Mouse (Mus musculus): ENCODE data around the gene Diaph3. TPM values are rescaled to one million over a fixed set of nuclear protein-coding genes. Genes with fewer than 3 reads are reported as not detected.

Gene Diaph3
- total RNA-seq (2023): 1 to 10 TPM; 2.2 to 3.5 TPM

GRCm38 (mm10) chr14:87140963-87141486 is at the start of gene Diaph3:
TSS of gene Diaph3 (minus strand) at chr14:87141235.

All from monocyte, adult 59 days (primary cell).